ENCODE assay signal across 12 mouse cellular contexts in the genomic region with DNA sequence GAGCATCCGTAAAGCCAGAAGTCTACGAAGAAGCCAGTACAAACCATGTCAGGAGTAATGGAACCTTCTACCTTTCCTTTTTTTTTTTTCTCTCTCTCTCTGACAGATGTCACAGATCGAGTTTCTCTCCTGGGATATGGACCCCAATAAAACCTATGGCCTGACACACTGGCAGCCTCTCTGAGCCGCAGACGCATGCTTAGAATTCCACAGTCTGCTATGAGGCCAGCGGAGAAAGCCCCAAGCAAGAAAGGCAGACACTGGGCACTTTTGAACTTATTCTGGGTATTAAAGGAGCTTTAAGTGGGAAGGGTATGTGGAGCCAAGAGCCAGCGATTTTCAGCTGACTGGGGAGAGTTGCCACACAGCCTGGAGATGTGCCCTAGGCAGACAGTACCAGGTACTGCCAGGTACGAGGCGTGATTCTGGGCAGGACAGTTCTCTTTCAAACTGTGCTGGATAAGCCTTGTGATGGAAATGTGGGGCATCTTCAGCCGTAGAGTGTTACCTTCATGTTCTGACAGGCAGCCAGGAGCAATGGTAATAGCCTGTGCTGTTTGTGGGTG.
A peak's percentile ranks its signal among the peaks of the same experiment; 100 is the strongest.
DNase-seq lines count a peak whose midpoint lies in the region; ATAC-seq lines count a peak whose summit lies in the region.
"Had no signal": no experiment of that assay in that cellular context is flagged by ENCODE, and none has a peak within 500 bp of the region (broad histone marks: within the 10 kb centered on the region; RNA-seq: fewer than 3 reads in every experiment).

No protein-coding gene starts in this region.

- H3K4me1 ChIP-seq in heart, embryonic 10.5 days = peaks cover 17% of the 10 kb centered on the region
- no peaks in the 10 kb centered on the region; the same call in 1 of the 2 replicates for H3K4me1 ChIP-seq in lung, embryonic 16.5 days (replicated peaks; ENCODE audit: control insufficient read depth, insufficient read depth, low read length)
- peaks cover 49% of the 10 kb centered on the region for H3K4me1 ChIP-seq in embryonic facial prominence, embryonic 13.5 days
- peaks cover 24% of the 10 kb centered on the region for H3K4me1 ChIP-seq in limb, embryonic 15.5 days
- peaks cover 13% of the 10 kb centered on the region; the same call in 1 of the 2 replicates for H3K4me1 ChIP-seq in hindbrain, embryonic 12.5 days

- H3K4me3 ChIP-seq in heart, embryonic 10.5 days = no peak overlapping the region
- H3K4me3 ChIP-seq in lung, embryonic 16.5 days (ENCODE audit: low read length) = no peak overlapping the region
- no peak overlapping the region for H3K4me3 ChIP-seq in embryonic facial prominence, embryonic 13.5 days
- H3K4me3 ChIP-seq in limb, embryonic 15.5 days = no peak overlapping the region
- H3K4me3 ChIP-seq in hindbrain, embryonic 12.5 days = no peak overlapping the region
- H3K4me3 ChIP-seq: megakaryocyte, embryonic 14.5 days had no signal

- H3K27me3 ChIP-seq in heart, embryonic 10.5 days (ENCODE audit: insufficient read depth, poor library complexity, severe bottlenecking) = no peaks in the 10 kb centered on the region
- H3K27me3 ChIP-seq in lung, embryonic 16.5 days (ENCODE audit: control insufficient read depth, insufficient read depth, low read depth, low read length) = no peaks in the 10 kb centered on the region
- H3K27me3 ChIP-seq in embryonic facial prominence, embryonic 13.5 days = peaks cover 3% of the 10 kb centered on the region
- H3K27me3 ChIP-seq in limb, embryonic 15.5 days = peaks cover 2% of the 10 kb centered on the region; the same call in 1 of the 2 replicates
- 0 out of 2 replicates have a peak, but pooled peaks cover 2% of the 10 kb centered on the region for H3K27me3 ChIP-seq in hindbrain, embryonic 12.5 days

- H3K9me3 ChIP-seq in heart, embryonic 10.5 days = no peaks in the 10 kb centered on the region
- H3K9me3 ChIP-seq in lung, embryonic 16.5 days (ENCODE audit: control insufficient read depth, low read length) = no peaks in the 10 kb centered on the region
- no peaks in the 10 kb centered on the region for H3K9me3 ChIP-seq in embryonic facial prominence, embryonic 13.5 days
- no peaks in the 10 kb centered on the region for H3K9me3 ChIP-seq in limb, embryonic 15.5 days
- H3K9me3 ChIP-seq in hindbrain, embryonic 12.5 days (replicated peaks) = no peaks in the 10 kb centered on the region
- H3K9me3 ChIP-seq: megakaryocyte, embryonic 14.5 days had no signal

- intact Hi-C loops in heart, postnatal 10 days (cut with DNase I) = no loop called here

- H3K4me2 ChIP-seq in lung, embryonic 16.5 days (ENCODE audit: low read depth, low read length) = no peak overlapping the region
- no peak overlapping the region for H3K4me2 ChIP-seq in embryonic facial prominence, embryonic 13.5 days
- H3K4me2 ChIP-seq in limb, embryonic 15.5 days = 0 out of 2 replicates have a peak overlapping the region, but pooled peaks have one; percentile 7
- no peak overlapping the region for H3K4me2 ChIP-seq in hindbrain, embryonic 12.5 days (replicated peaks)

- no peak overlapping the region for H3K9ac ChIP-seq in lung, embryonic 16.5 days (ENCODE audit: low read length)
- no peak overlapping the region for H3K9ac ChIP-seq in embryonic facial prominence, embryonic 13.5 days
- no peak overlapping the region for H3K9ac ChIP-seq in limb, embryonic 15.5 days
- no peak overlapping the region for H3K9ac ChIP-seq in hindbrain, embryonic 12.5 days

- no peak for DNase-seq in heart, embryonic 10.5 days (ENCODE audit: low spot score)
- DNase-seq in heart, postnatal 10 days = no peak
- no peak for DNase-seq in lung, adult 18-20 months
- no peak for DNase-seq in lung, postnatal 36 days
- DNase-seq: adrenal gland, adult 8-10 months; cerebellum, adult 18-20 months; thymus, adult 2 months had no signal

- WGBS in heart, embryonic 10.5 days = 44% methylated on average over 10 of the region's 10 CpGs
- WGBS in lung, embryonic 16.5 days = 43% methylated on average over 10 of the region's 10 CpGs
- WGBS in embryonic facial prominence, embryonic 13.5 days = 23% methylated on average over 10 of the region's 10 CpGs
- WGBS in limb, embryonic 15.5 days = 19% methylated on average over 10 of the region's 10 CpGs
- 57% methylated on average over 10 of the region's 10 CpGs for WGBS in hindbrain, embryonic 12.5 days

- H3K27ac ChIP-seq in heart, embryonic 10.5 days = peak overlapping the region; percentile 53; the same call in 1 of the 2 replicates
- no peak overlapping the region for H3K27ac ChIP-seq in lung, embryonic 16.5 days (ENCODE audit: low read length)
- H3K27ac ChIP-seq in embryonic facial prominence, embryonic 13.5 days = peak overlapping the region; percentile 28; the same call in 1 of the 2 replicates
- H3K27ac ChIP-seq in limb, embryonic 15.5 days = no peak overlapping the region
- H3K27ac ChIP-seq in hindbrain, embryonic 12.5 days = no peak overlapping the region

- no peaks in the 10 kb centered on the region for H3K36me3 ChIP-seq in heart, embryonic 10.5 days
- no peaks in the 10 kb centered on the region for H3K36me3 ChIP-seq in lung, embryonic 16.5 days (ENCODE audit: control insufficient read depth, insufficient read depth, low read length)
- no peaks in the 10 kb centered on the region for H3K36me3 ChIP-seq in embryonic facial prominence, embryonic 13.5 days
- no peaks in the 10 kb centered on the region for H3K36me3 ChIP-seq in limb, embryonic 15.5 days
- no peaks in the 10 kb centered on the region for H3K36me3 ChIP-seq in hindbrain, embryonic 12.5 days

- ATAC-seq in lung, embryonic 16.5 days (ENCODE audit: low read depth) = peak; percentile 34; the same call in 1 of the 2 replicates
- ATAC-seq in embryonic facial prominence, embryonic 13.5 days (ENCODE audit: insufficient number of reproducible peaks, insufficient read depth, low FRiP score, low TSS enrichment, low read depth) = 0 out of 2 replicates have a peak, but pooled peaks have one; percentile 29
- peak; percentile 55; the same call in 1 of the 2 replicates for ATAC-seq in limb, embryonic 15.5 days (ENCODE audit: insufficient number of reproducible peaks, low FRiP score, low TSS enrichment, low read depth)
- ATAC-seq in hindbrain, embryonic 12.5 days (ENCODE audit: low FRiP score) = no peak

Comparison
In these comparisons a context has a peak if more than half of its experiments do, and no peak if none do; other contexts are left out.
1. H3K27ac ChIP-seq: peak in heart, embryonic 10.5 days (single experiment) and embryonic facial prominence, embryonic 13.5 days (single experiment); none in lung, embryonic 16.5 days (single experiment), limb, embryonic 15.5 days (single experiment) and hindbrain, embryonic 12.5 days (single experiment).